Mouse (Mus musculus): ENCODE measurements around the gene Acot8. TPM values are rescaled to one million over a fixed set of nuclear protein-coding genes. Genes with fewer than 3 reads are reported as not detected.
A peak's percentile ranks its signal among the peaks of the same experiment; 100 is the strongest.

Gene Acot8
- 36.5 and 39.3 TPM in 2 replicates for polyA plus RNA-seq (2012; rRNA removed)

- Histone ChIP-seq H3K27ac (ENCODE audit: insufficient read depth, low read length) (peak within 1 kb of the TSS; percentile 50), H3K27me3 (ENCODE audit: control insufficient read depth, insufficient read depth, low read length) (no peaks in the 10 kb centered on the region), H3K4me3 (replicated peaks; ENCODE audit: insufficient read depth, low read depth, low read length) (peak within 1 kb of the TSS; percentile 88), H3K4me1 (ENCODE audit: control insufficient read depth, insufficient read depth, low read length) (peaks cover 5% of the 10 kb centered on the region; the same call in 1 of the 2 replicates)
- no peak for TF ChIP-seq CTCF (IDR thresholded peaks at IDR 0.05; ENCODE audit: borderline replicate concordance, insufficient read depth, low read depth, low read length)
- peak; percentile 95 for TF ChIP-seq POLR2A (IDR thresholded peaks at IDR 0.05; ENCODE audit: borderline replicate concordance, insufficient read depth, low read length)
- under 1% methylated on average over 47 of the region's 47 CpGs for whole genome bisulfite sequencing
- peak; percentile 98 to 100 for DNase-seq
These were observed at the start of gene Acot8, which contains the start of gene Zswim3 for GRCm38 (mm10) chr2:164804533-164805331. Acot8 (minus strand) TSS chr2:164804882. Zswim3 (plus strand) TSS chr2:164805098.

GRCm38 (mm10) chr2:164850061-164850460, 45.4 kb upstream of the Acot8 start:
- no peak overlapping the region for H3K4me3 ChIP-seq (replicated peaks; ENCODE audit: insufficient read depth, low read depth, low read length)
- WGBS: 91% methylated on average over 8 of the region's 8 CpGs
- H3K4me1 ChIP-seq (ENCODE audit: control insufficient read depth, insufficient read depth, low read length): no peaks in the 10 kb centered on the region
- no peak overlapping the region for H3K27ac ChIP-seq (ENCODE audit: insufficient read depth, low read length)
- TF ChIP-seq CTCF (IDR thresholded peaks at IDR 0.05; ENCODE audit: borderline replicate concordance, insufficient read depth, low read depth, low read length): no peak
- TF ChIP-seq POLR2A (IDR thresholded peaks at IDR 0.05; ENCODE audit: borderline replicate concordance, insufficient read depth, low read length): no peak
- DNase-seq: no peak
- H3K27me3 ChIP-seq (ENCODE audit: control insufficient read depth, insufficient read depth, low read length): no peaks in the 10 kb centered on the region

- no peaks in the 10 kb centered on the region for H3K4me1 ChIP-seq (ENCODE audit: control insufficient read depth, insufficient read depth, low read length)
- 60% methylated on average over 3 of the region's 3 CpGs for WGBS
- no peaks in the 10 kb centered on the region for H3K27me3 ChIP-seq (ENCODE audit: control insufficient read depth, insufficient read depth, low read length)
- no peak overlapping the region for H3K4me3 ChIP-seq (replicated peaks; ENCODE audit: insufficient read depth, low read depth, low read length)
- TF ChIP-seq CTCF (IDR thresholded peaks at IDR 0.05; ENCODE audit: borderline replicate concordance, insufficient read depth, low read depth, low read length) (no peak), POLR2A (IDR thresholded peaks at IDR 0.05; ENCODE audit: borderline replicate concordance, insufficient read depth, low read length) (no peak)
- no peak for DNase-seq
- H3K27ac ChIP-seq (ENCODE audit: insufficient read depth, low read length): no peak overlapping the region
These were observed 41.1 kb upstream of the Acot8 start for GRCm38 (mm10) chr2:164845782-164846181.

GRCm38 (mm10) chr2:164835164-164835563, 30.5 kb upstream of the Acot8 start:
- WGBS: 81% methylated on average over 4 of the region's 4 CpGs
- Histone ChIP-seq H3K4me1 (ENCODE audit: control insufficient read depth, insufficient read depth, low read length) (peaks cover 3% of the 10 kb centered on the region; the same call in 1 of the 2 replicates), H3K27me3 (ENCODE audit: control insufficient read depth, insufficient read depth, low read length) (no peaks in the 10 kb centered on the region), H3K27ac (ENCODE audit: insufficient read depth, low read length) (no peak overlapping the region), H3K4me3 (replicated peaks; ENCODE audit: insufficient read depth, low read depth, low read length) (peak overlapping the region; percentile 84)
- TF ChIP-seq CTCF (IDR thresholded peaks at IDR 0.05; ENCODE audit: borderline replicate concordance, insufficient read depth, low read depth, low read length) (no peak), POLR2A (IDR thresholded peaks at IDR 0.05; ENCODE audit: borderline replicate concordance, insufficient read depth, low read length) (no peak)
- no peak for DNase-seq

- Histone ChIP-seq H3K27me3 (ENCODE audit: control insufficient read depth, insufficient read depth, low read length) (no peaks in the 10 kb centered on the region), H3K4me1 (ENCODE audit: control insufficient read depth, insufficient read depth, low read length) (peaks cover 3% of the 10 kb centered on the region; the same call in 1 of the 2 replicates), H3K4me3 (replicated peaks; ENCODE audit: insufficient read depth, low read depth, low read length) (peak overlapping the region; percentile 84), H3K27ac (ENCODE audit: insufficient read depth, low read length) (no peak overlapping the region)
- peak in 1 of 2 experiments; percentile 47 for DNase-seq
- TF ChIP-seq CTCF (IDR thresholded peaks at IDR 0.05; ENCODE audit: borderline replicate concordance, insufficient read depth, low read depth, low read length): no peak
- TF ChIP-seq POLR2A (IDR thresholded peaks at IDR 0.05; ENCODE audit: borderline replicate concordance, insufficient read depth, low read length): no peak
- 20% methylated on average over 8 of the region's 8 CpGs for WGBS
These were observed 29.8 kb upstream of the Acot8 start for GRCm38 (mm10) chr2:164834531-164834930.

- Histone ChIP-seq H3K27me3 (ENCODE audit: control insufficient read depth, insufficient read depth, low read length) (no peaks in the 10 kb centered on the region), H3K4me1 (ENCODE audit: control insufficient read depth, insufficient read depth, low read length) (peaks cover 3% of the 10 kb centered on the region; the same call in 1 of the 2 replicates), H3K4me3 (replicated peaks; ENCODE audit: insufficient read depth, low read depth, low read length) (peak within 1 kb of the TSS; percentile 84), H3K27ac (ENCODE audit: insufficient read depth, low read length) (peak within 1 kb of the TSS; percentile 75)
- peak; percentile 71; the same call in 1 of the 2 replicates for TF ChIP-seq POLR2A (IDR thresholded peaks at IDR 0.05; ENCODE audit: borderline replicate concordance, insufficient read depth, low read length)
- no peak for TF ChIP-seq CTCF (IDR thresholded peaks at IDR 0.05; ENCODE audit: borderline replicate concordance, insufficient read depth, low read depth, low read length)
- DNase-seq: peak; percentile 91 to 92
- under 1% methylated on average over 31 of the region's 31 CpGs for WGBS
These were observed 28.8 kb upstream of the Acot8 start, which contains the start of gene Neurl2 for GRCm38 (mm10) chr2:164833314-164833959. Neurl2 (minus strand) TSS chr2:164833456.

- WGBS: under 1% methylated on average over 35 of the region's 35 CpGs
- TF ChIP-seq POLR2A (IDR thresholded peaks at IDR 0.05; ENCODE audit: borderline replicate concordance, insufficient read depth, low read length) (no peak), CTCF (IDR thresholded peaks at IDR 0.05; ENCODE audit: borderline replicate concordance, insufficient read depth, low read depth, low read length) (peak; percentile 45; the same call in 1 of the 2 replicates)
These were observed 28.1 kb upstream of the Acot8 start, which contains the start of gene Ctsa for GRCm38 (mm10) chr2:164832748-164833301. Ctsa (plus strand) TSS chr2:164832873.

More at GRCm38 (mm10) chr2:164832748-164833301, 28.1 kb upstream of the Acot8 start, which contains the start of gene Ctsa:
- peak within 1 kb of the TSS; percentile 84 for H3K4me3 ChIP-seq (replicated peaks; ENCODE audit: insufficient read depth, low read depth, low read length)
- peak within 1 kb of the TSS; percentile 75 for H3K27ac ChIP-seq (ENCODE audit: insufficient read depth, low read length)
- no peaks in the 10 kb centered on the region for H3K27me3 ChIP-seq (ENCODE audit: control insufficient read depth, insufficient read depth, low read length)
- H3K4me1 ChIP-seq (ENCODE audit: control insufficient read depth, insufficient read depth, low read length): peaks cover 3% of the 10 kb centered on the region; the same call in 1 of the 2 replicates
- DNase-seq: peak; percentile 78 to 81

Measured in cerebellum, adult 2 months (tissue).